Mouse (Mus musculus) embryonic fibroblast, embryonic 13.5 days (primary cell): ENCODE measurements around the gene Cit. TPM values are rescaled to one million over a fixed set of nuclear protein-coding genes. Genes with fewer than 3 reads are reported as not detected.

ENCODE experiments used
- H3K27ac ChIP-seq: 2 replicates; pipeline ENCODE4 v1.5.1; 2012; ENCODE audit warnings: low read length, control low read depth, inconsistent platforms; ENCODE audit not compliant: insufficient read depth
- H3K4me1 ChIP-seq: 2 replicates; pipeline ENCODE4 v1.6.1; 2011; ENCODE audit warnings: low read length; ENCODE audit not compliant: control insufficient read depth, insufficient read depth
- H3K4me3 ChIP-seq: 2 replicates; pipeline ENCODE4 v1.5.1; 2011; ENCODE audit warnings: mild to moderate bottlenecking, control low read depth, low read length; ENCODE audit not compliant: insufficient read depth
- CTCF ChIP-seq: IDR thresholded peaks from 2 replicates; pipeline ENCODE4 v1.5.1; 2011; ENCODE audit warnings: mild to moderate bottlenecking, control low read depth, low read length, moderate library complexity, borderline replicate concordance; ENCODE audit not compliant: insufficient read depth
- POLR2A ChIP-seq: IDR thresholded peaks from 2 replicates; pipeline ENCODE4 v1.6.1; 2011; ENCODE audit warnings: low read depth, mild to moderate bottlenecking, control low read depth, low read length, moderate library complexity
- polyA plus RNA-seq: library from polyadenylated mRNA; stranded (reverse); fragments of >200 nt; gene quantifications from 2 replicates; pipeline ENCODE4 v1.2.4, GENCODE M21; 2011; ENCODE audit warnings: low read depth; ENCODE audit not compliant: missing spikeins, insufficient read length

Gene Cit
- polyA plus RNA-seq, 1 experiment: 14.3 TPM

DNA sequence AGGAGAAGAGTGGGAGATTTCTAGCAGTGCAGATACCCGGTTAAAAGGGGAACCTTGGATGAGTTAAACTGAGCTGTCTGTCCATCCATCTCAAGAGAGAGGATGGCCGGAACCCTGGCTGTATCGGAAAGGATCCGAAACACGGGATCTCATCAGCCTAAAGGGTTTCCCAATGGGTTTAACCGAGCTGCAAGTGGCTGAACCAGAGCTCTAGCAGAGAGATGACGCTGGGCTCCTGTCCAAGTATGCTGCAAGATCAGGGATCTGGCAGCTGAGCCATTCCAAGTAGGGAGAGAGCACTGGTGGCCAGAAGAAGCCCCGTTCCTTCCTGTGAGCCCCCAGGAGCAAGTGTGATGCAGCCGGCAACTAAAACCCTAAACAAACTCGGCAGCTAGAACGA is 64.0 kb downstream of the Cit start:
- Histone ChIP-seq H3K27ac (no peak overlapping the region), H3K4me3 (no peak overlapping the region), H3K4me1 (no peaks in the 10 kb centered on the region)
- TF ChIP-seq POLR2A (no peak), CTCF (no peak)

DNA sequence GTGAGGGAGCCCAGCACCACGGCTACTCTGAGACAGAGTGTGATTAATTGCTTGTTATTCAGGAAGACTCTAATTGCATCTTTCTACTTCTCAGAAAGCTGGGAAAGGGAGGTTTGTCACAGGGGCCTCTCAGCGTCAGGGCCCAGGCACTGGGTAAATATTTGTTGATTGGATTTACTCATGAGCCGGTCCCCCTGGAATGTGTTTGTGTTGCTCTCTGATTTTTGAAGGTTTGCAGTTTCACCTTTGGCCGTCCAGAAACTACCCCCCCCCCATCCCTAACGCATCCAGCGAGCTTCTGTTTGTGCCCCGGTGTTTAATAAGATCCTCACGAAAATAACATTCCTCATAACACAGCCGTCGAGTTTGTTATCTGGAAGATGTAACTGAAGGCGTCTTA is 65.4 kb downstream of the Cit start:
- no peak overlapping the region for H3K4me3 ChIP-seq

DNA sequence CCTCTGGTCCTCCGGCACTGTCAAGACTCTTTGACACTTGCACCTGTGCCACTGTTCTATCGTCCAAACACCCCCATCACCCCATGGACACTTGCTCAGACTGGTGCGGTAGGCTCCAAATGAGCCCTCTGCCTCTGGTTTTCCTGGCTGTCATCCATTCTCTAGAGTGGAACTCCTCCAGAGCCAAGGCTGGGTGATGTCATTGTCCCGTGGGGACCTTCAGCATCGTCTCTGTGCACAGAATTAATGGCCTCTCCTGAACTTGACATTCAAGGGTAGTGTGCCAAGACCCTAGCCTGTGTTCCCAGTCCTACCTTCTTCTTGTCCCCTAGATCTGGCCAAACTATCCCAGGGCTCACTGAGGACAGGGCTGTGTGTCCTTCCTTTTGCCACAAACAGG is 70.4 kb downstream of the Cit start:
- Histone ChIP-seq H3K4me1 (no peaks in the 10 kb centered on the region), H3K4me3 (no peak overlapping the region), H3K27ac (no peak overlapping the region)
- TF ChIP-seq CTCF: no peak
- no peak for TF ChIP-seq POLR2A

More for the DNA sequence above, 65.4 kb downstream of the Cit start:
- Histone ChIP-seq H3K4me1 (no peaks in the 10 kb centered on the region), H3K27ac (no peak overlapping the region)
- TF ChIP-seq CTCF (no peak), POLR2A (no peak)

DNA sequence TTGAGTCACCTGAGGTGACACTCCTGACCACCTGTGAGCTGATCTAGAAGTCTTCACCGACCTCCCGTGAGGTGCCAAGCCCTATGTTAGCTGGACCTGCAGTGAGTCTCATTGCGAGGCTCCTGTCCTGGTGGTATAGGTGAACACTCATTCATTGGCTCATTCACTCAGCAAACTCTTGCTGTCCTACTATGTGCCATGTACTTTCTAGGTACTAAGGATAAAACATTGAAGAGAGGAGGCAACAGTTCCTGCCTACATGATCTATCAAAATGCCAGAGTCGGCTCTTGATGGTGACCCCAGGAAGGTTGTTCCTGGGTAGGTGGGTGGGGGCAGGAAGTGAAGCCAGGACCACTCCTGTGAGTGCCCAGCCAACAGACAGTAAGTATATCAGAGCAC is 72.9 kb downstream of the Cit start:
- Histone ChIP-seq H3K4me3 (no peak overlapping the region), H3K4me1 (no peaks in the 10 kb centered on the region), H3K27ac (no peak overlapping the region)
- TF ChIP-seq POLR2A (no peak), CTCF (no peak)

DNA sequence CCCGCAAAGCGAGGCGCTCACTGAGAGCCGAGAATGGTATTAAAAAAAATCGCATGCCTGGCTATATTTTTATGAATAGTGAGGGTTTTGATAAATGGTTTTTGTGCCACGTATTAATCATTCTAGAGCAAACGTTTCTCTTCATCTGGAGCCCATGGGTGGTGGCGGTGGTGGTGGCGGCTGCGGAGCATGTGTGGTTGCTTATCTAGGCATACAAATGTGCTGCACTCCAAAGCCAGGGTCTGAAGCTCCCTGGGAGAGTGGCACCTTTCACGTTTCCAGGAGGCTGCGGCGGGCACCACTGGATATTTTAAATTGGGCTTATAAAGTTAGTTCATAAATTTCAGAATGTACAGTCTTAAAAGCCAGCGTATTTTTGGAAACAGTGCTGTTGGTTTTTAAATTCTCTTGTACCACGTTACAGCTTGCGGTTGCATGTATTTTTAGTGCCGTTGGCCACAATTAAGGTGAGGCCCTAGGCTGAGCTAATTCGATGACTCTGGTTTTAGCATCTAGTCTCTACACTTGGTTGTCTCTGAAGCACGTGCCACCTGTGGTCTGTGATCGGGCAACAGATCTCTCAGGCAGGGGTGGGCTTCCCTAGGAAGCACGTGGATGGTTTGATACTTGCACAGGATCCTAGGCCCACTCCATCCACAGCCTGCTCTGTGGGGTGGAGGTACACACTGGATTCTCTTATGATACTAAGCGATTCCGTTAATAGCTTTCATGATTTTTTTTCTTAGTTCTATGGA is 73.7 kb downstream of the Cit start:
- no peak for TF ChIP-seq CTCF
- no peak for TF ChIP-seq POLR2A
- Histone ChIP-seq H3K27ac (no peak overlapping the region), H3K4me3 (no peak overlapping the region), H3K4me1 (no peaks in the 10 kb centered on the region)

DNA sequence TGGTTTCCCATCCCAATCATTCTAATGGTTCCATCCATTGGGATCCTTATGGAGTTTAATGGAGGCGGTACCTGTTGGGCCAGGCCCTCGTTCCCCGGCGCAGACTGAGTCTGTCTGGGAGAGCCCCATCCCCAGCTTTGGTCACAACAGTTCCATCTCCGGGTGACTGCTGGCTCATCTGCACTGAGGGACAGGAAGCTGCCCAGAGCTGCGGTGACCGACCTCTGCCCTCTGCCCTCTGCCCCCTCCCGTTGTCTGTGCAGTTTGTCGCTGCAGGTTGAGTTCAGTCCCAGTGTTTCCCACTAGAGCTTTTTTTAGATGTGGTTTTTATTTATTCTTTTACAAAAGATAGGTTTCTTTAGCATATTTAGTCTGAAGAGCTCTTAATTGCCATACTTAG is 76.9 kb downstream of the Cit start:
- Histone ChIP-seq H3K4me1 (peaks cover 3% of the 10 kb centered on the region; the same call in 1 of the 2 replicates), H3K4me3 (no peak overlapping the region), H3K27ac (no peak overlapping the region)
- TF ChIP-seq POLR2A (no peak), CTCF (no peak)

DNA sequence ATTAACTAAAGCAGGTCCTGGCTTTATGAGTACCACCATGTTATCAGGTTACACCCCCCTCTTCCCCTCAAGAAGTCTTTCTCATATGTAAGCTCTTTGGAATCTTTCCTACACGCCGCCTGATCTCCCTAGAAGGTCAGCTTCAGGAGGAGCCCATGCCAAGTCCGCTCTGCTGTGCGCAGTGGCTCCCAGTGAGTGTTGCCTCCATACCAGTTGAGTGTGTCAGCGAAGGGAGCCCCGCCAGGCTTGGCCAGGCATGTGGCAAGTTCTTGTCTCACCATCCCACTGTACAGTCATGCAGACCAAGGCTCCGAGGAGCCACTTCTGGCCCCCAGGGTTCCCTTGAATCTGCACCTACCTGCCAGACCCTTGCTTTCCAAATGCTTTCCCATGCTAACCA is 79.9 kb downstream of the Cit start:
- Histone ChIP-seq H3K4me1 (peaks cover 3% of the 10 kb centered on the region; the same call in 1 of the 2 replicates), H3K27ac (no peak overlapping the region), H3K4me3 (no peak overlapping the region)
- TF ChIP-seq CTCF (no peak), POLR2A (no peak)

DNA sequence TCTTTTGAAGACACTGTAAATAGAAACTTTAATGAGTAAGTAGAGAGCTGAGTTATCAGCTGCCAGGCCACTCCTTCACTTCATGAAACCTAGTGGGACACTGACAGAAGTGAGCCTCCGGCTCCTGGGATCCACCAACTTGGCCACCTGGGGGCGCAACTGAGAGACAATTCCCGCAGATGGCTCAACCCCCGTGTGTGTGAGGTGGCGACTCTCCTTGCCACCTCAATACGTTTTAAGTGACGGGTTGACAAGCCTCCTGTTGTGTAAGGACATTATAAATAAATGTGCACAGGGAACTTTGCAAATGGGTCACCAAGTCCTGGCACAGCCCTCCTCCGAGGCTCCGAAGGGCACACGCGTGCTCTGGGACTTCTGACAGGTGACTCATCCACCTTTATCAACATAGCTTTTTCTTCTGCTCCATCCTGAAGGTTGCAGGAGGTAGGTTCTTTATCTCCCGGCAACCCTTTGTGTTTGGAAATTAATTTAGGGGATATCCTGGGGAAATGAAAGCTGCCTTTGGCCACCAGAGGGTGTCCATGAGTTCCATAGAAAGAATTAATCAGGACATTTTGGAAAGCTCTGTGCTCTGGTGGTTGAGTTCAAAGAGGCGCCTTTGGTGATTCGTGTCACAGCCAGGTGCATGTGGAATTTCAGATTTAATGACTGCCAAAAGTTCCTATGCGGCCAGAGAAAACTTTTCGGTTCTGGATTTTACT is 83.9 kb downstream of the Cit start:
- peaks cover 3% of the 10 kb centered on the region; the same call in 1 of the 2 replicates for H3K4me1 ChIP-seq
- no peak overlapping the region for H3K4me3 ChIP-seq
- TF ChIP-seq CTCF: no peak
- no peak for TF ChIP-seq POLR2A
- no peak overlapping the region for H3K27ac ChIP-seq

DNA sequence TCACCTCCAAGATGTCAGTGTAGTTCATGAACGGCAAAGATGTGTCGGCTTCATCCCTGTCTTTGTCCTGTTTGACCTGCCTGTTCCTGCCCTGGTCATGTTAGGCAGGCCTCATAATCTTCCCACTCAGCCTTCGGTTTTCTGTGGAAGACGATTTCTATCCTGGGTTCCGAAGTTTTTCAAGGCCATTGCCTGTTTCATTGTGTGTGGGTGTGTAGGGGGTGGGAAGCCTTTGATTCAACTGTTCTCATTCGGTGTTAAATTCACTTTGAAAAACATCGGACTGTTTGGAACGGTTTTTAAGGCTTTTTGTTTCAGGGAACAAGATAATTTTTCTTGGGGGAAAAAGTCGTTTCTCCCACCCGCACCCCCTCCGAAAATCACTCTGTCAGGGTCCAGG is 87.2 kb downstream of the Cit start:
- Histone ChIP-seq H3K27ac (no peak overlapping the region), H3K4me3 (no peak overlapping the region), H3K4me1 (no peaks in the 10 kb centered on the region)
- TF ChIP-seq POLR2A: no peak
- no peak for TF ChIP-seq CTCF

DNA sequence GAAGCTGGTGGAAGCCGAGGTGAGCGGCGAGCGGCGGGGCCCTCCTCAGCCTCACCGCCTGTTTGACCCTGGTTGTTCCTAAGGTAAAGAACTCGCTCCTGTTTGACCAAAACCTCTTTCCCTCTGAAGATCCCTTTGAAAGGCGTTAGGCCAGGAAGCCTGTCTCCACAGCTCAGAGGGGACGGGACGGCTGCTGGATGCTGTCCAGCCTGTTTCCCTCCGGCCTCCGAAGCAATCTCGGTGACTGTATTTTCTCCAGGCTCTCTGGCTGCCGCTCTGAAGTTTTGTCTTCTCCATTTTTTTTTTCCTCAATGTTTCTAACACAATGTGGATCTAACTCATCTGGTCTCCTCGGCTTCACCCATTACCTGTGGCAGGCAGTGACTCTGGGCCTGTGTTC is 91.8 kb downstream of the Cit start:
- no peak overlapping the region for H3K27ac ChIP-seq
- no peak overlapping the region for H3K4me3 ChIP-seq
- no peaks in the 10 kb centered on the region for H3K4me1 ChIP-seq
- TF ChIP-seq CTCF (no peak), POLR2A (no peak)
